Mouse (Mus musculus): ENCODE results near the gene Calhm1.

The Calhm1 gene

DNA sequence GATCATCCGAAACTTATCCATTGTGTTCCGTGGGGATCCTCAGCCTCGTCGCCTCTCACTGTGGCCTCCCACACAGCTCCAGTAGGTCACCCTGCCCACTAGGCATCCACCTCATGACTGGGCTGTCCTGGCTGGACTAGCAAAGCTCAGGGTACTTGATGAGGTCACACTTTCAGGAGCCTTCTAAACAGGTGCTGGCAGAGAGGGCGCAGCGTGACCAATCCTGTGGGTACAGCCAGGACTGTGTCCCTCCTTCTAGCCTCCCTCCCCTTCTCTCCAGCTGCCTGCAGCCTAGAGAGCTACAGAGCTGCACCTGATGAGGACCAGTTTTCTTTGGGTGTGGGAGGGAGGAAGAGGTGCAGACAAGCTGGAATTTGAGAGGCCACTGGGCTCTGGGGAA is at the start of gene Calhm1:
Calhm1 (minus strand) TSS at position 101 of the 400 bp plus-strand sequence.
- no peak for DNase-seq

DNA sequence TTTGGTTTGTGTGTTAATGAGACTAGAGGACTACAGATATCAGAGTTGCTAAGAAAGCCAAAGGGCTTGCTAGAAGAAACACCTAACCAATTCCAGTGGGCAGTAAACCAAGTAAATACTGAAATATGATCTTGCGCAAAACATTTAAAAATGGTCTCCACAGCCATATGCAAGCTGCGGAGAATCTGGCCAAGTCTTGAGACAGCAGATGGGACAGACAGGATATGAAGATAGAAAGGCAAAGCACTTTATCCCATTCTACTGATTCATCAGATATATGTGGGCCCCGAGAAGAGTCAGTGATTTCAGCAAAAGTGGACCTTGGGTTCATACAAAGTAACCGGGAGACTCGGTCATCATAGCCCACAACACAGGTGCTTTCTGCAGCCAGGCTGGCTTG is 48.1 kb upstream of the Calhm1 start:
- no peak for DNase-seq

DNA sequence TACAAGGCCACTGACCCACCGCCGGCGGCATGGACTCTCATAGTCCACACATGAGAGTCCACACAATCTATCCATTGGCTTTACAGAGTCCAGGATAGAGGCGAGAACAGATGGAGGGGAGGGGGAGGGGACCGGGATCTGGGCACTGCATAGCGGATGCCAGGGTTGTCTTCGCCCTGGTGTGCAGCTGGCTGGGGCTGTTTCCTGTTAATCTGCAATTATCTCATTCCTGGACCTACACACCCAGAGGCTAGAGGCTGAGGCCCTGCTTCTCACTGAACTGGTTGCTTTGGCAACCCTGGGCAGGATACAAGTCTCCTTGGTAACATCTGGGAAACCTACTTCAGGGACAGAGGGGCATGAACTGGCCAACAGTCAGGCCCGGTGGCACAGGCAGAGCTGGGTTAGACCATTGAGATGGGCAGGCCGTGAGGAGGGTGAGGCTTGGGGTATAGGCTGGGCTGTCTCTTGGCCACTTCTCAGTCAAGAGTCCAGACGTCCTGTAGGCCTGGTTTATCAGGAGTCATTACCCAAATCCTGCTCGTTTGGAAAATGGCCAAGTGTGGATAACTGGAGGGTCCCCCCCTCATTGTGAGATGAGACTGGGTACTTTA is 44.6 kb upstream of the Calhm1 start:
- no peak for DNase-seq

DNA sequence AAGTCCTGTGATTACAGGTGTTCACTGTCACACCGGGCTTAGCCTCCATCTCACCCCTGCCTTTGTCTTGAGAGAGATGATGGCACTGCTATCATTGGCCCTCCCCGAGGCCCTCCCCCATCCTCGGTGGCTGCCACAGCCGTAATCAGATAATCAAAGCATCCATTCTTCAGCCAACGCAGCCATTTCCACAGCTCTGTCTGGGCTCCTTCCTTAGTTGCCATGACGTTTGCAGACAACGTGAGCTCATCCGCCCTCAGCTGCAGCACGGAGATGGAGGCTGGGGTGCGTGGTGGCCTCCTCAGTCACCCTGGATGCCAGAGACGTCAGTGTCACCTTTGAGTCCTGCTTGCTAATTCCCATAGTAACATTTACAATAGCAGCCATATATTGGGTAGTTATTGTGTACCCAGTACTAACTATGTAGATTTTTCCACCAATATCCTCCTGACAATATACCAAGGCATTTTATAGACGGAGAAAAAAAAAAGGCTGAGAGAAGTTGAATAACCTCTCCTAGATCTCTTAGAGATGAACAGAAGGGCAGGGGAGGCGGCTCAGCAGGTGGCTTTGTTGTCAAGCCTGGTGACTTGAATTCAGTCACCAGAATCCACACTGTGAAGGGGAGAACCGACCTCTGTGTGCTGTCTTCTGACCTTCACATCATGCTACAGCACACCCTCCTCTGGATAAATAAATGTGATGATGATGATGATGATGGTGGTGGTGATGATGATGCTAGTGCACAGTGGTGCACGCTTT is 42.6 kb upstream of the Calhm1 start:
- DNase-seq, result no peak

DNA sequence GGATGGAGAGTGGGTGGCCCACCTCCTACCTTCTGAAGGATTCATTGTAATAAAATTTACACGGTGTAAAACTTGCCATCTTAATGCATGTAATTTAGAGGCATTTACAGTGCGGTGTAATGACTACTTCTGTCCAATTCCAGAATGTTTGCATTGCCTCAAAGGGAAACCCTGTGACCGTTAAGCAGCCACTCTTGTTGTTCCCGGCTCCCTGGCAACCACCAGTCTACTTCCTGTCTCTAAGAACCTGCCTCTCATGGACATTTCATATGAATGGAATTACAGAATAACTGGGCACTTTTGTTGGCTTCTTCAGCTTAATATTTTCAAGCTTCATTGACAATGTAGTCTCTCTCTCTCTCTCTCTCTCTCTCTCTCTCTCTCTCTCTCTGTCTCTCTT is 40.7 kb upstream of the Calhm1 start:
- no peak for DNase-seq

DNA sequence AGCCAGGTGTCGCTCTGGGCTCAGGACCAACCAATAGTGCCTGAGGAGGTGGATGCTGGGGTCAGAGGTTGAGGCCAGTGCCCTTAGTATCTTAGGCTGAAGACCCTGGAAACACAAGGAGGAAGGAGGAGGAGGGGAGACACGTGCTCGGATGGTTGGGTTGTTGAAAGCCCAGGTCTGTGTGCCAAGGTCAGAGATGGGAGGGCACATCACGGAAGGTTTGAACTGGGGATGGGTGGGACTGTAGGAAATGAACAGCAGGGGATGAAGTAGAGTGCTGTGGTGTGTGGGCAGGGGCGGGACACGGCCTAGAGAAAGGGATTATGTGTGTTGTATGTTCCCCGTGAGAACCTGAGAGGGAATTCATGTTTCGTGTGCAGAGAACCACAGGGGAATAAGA is 40.2 kb upstream of the Calhm1 start:
- no peak for DNase-seq

DNA sequence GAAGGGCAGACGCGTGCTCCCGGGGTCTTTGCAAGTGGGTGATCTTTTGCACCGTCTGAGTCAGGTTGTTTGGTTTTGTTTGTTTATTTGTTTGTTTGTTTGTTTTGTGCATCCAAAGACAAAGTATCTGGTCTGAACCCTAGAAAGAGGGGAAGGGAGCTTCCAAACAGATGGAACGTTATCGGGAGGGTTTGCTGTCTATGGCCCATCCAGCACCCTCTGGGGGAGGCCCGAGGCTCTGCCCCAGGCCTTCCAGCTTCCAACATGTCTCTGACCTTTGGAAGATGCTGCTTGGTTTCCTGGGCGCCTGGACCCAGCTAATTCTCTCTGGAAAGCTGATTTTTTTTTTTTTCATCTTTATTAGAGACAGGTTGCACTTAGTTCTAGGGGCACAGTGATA is 36.0 kb upstream of the Calhm1 start:
- DNase-seq, result no peak

DNA sequence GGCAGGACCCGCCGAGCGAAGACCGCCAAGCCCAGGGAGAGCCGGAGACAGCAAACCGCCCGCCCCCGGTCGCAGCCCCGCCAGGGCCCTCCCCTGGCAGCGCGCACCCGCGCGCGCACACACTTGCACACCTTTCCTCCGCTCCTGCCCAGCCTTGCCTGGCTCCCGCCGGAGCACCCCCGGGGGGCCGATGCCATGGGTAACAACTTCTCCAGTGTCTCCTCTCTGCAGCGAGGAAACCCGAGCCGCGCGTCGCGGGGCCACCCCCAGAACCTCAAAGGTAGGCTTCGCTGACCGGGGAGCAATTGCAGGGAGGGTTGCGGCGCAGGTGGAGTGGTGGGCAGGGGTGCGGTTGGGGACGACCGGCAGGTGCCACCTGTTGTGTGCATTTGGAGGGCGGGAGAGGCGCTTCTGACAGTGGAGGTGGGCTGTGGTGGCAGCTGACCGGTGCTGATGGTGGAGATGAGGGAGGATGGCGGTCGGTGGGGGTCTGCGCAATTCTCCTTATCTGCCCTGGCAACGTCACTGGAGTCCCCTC is 35.3 kb upstream of the Calhm1 start:
- DNase-seq, result peak; percentile 34

DNA sequence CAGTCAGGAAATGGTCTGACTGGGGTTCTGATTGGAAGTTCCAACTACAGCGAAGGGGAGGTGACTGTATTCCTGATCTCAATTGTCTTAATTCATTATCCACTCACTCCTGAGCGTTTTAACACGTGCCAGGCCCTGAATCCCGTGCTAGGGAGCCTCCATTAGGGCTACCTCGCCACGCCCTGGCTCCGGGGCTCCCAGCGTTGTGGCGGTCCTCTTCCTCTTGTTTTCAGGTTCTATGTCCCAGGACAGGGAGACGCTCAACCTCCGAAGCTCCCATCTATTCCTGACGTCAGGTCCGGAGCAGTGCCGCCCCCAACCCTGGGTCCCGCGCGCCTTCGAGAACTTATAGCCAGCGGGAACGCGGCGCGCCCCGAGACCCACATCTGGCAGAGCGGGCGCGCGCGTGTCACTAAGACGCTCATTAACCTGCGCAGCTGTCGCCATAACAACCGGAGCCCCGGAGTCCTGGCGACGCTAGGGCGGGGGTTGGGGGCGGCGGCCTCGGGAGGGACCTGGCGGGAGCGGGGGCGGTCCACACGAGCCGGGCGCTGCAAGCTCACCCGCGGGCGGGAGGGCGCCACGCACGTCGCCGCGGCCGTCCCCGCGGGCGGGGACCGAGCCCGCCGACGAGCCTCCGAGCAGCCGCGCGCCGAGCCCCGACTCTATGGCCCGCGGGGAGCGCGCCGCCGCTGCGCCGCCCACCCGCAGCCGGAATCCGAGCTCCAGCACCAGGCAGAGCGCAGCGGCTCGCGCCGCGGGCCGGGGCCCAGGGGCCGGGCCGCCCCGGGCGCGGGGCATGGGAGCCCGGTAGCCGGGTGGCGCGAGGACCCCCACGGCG is 34.6 kb upstream of the Calhm1 start, which contains the start of gene Neurl1a:
Neurl1a (plus strand) TSS at position 390 of the 841 bp plus-strand sequence.
- peak; percentile 61 for DNase-seq

DNA sequence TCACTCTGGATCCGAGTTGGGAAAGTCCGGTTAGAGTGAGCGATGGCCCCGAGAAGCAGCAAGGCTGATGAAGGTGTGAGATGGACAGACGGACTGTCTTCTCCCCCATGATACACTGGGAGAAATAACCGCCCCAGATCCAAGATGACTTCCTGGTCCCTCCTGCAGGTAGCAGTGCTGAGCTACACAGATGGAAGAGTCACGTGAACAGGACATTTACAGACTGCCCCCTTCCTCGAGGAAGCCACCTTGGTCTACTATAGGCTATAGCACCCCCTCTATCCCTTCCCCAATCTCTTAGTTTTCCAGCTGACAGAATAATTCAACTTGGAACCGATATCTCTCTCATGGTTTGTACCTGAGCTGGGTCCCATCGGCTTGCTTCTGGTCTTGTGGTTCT is 33.9 kb upstream of the Calhm1 start:
- DNase-seq, result no peak

DNA sequence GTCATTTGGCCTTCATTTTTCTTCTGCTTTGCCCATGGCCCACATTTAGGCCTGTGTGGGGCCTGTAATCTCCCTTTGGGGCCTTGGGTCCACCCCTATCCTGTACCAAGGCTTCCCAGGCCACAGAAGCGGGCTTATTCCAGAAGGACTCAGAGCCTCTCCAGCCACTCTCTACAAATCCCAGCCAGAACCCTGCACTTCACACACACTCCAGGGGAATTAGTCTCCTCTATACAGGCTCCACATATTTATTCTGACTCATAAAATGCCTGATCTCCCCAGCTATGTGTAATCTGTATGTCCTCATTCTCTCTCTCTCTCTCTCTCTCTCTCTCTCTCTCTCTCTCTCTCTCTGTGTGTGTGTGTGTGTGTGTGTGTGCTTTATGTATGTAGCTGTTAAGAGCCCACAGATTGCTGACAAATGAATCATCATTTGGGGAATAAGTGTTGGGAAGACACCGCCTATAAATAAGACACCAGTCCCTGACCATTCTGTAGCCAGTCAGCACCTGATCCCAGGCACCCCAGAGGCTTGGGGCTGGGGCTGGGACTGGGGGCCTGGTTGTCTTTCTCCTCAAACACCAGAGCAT is 33.0 kb upstream of the Calhm1 start:
- DNase-seq, result no peak

DNA sequence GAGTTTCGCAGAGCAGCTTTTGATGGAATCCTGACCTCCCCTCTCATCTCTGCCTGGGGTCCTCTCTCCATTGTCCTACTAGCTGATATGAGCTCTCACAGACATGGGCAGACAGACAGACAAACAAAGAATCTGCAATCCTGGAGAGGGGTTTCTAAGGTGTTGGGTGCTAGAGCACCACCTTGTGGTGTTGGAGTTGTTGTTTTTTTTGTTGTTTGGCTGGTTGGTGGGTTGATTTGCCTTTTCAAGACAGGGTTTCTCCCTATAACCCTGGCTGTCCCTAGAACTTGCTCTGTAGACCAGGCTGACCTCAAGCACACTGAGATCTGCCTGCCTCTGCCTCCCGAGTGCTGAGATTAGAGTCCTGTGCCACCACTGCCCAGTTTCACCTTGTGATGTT is 31.4 kb upstream of the Calhm1 start:
- no peak for DNase-seq

DNA sequence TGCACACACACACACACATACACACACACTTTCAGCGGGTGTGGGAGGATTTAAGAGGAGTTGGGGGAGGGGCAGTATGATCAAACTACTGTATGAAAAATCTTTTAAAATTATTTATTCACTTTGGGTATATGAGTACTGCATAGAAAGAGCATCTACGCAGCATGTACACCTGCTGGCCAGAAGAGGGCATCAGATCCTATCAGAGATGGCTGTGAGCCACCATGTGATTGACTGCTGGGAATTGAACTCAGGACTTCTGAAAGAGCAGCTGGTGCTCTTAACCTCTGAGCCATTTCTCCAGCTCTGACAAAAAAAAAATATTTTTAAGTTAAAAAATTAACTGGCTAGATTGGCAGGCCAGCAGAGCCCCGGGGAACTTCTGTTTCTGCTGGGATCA is 30.5 kb upstream of the Calhm1 start:
- peak; percentile 58 for DNase-seq

DNA sequence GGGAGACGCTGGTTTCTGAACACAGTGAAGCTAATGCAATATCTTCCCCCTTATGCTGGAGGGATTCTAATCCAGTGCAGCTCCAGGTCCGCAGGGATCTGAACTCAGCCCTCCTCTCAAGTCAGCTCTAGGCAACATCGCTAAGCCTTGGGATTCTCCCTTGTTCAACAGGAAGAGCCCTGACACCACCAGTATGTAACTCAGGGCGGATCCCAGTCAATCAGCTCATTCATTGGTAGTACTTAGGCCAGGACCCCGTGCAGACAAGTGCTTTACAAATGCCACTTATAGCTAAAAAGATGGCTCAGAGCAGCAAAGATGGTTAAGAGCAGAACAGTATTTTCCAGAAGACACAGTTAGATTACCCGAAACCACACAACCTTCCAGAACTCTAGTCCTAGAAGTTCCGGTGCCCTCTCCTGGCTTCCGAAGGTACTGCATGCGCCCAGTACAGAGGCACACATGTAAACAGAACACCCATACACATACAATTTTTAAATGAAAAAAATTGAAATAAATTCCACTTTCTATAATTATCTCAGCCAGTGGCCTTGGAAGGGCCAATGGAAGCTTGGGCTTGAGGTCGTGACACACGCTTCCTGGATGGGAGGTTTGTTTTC is 24.8 kb upstream of the Calhm1 start:
- DNase-seq, result peak; percentile 87

DNA sequence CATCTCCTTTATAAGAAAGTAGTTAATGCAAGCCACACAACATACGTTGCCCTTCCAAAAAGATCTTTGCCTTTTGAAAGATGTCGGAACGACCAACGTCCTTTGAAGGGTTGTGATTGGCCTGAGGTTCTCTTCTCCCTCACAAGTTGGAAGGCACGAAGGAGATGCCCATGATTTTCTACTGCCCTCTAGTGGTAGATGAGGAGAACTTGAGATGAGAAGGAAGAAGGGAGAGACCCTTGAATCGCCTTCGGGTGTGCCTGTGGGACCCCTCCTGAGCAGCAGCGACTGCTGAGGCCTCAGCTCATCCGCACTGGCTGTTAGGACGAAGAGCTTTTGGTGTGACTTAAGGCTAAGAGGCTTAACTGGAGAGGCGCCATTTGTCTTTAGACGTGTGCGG is 24.2 kb upstream of the Calhm1 start:
- DNase-seq, result peak; percentile 45

DNA sequence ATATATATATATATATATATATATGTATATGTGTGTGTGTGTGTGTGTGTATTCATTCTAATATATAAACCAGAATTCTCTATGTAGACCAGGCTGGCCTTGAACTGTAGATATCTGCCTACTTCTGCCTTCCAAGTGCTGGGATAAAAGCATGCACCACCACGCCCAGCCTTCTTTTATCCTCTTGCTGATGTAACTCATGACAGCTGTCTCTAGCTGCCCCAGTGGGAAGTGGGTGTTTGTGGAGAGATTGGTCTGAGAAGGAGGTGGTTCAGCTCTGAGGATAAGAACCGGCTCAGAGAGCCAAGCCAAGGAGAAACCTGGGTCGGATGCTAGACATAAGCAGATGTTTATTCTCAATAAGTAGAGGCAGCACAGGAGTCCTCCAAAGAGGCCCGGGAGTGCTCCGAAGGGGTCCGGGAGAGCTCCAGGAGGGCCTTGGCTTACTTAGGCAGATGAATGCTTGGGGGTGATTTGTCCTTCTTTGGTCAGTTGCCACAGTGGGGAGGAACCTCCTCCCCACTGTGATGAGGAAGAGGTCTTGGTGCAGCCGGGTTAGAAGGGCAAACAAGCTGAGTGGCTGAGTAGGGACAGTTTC is 23.7 kb upstream of the Calhm1 start:
- no peak for DNase-seq

DNA sequence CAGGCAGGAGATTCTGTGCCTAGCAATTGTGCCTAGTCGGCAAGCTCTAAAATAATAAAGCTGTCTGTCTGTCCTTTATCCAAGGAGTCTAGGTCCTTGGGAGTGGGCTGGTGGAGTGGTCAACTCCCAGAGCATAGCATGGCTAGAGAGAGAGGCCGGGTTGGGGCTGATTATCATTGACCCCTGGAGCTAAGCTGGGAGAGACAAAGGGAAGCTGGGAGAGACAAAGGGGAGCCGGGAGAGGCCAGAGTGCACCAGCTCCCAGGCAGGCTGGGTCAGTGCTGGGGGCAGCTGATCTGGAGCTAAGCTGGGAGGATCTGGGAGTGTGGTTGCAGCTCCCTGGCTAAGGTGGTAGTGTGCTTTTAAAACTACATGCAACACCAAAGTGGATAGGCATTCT is 22.7 kb upstream of the Calhm1 start:
- DNase-seq, result no peak

DNA sequence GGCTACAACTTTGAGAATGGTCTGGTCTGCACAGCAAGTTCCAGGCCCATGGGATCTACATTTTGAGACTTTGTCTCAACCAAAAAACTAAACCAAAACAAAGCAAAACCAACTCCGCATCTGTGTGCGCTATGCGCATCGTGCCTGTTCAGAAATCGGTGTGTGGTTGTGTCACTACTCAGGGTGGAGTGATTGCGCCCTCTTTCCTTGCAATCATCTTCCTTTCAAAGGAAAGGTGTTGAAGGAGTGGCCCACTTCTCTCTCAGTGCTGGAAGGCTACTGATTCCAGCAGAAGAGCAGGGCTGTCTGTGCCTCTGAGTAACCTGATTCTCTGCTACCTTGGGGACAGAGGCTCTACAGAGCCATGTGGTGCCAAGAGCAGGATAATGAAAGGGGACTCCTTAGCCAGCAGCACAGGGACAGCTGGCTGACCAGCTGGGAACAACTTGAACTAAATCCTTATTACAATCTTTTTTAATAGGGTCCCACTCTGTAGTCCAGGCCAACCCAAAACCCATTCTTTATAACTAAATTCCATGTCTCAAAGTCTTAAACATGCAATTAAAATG is 19.2 kb upstream of the Calhm1 start:
- DNase-seq, result no peak

DNA sequence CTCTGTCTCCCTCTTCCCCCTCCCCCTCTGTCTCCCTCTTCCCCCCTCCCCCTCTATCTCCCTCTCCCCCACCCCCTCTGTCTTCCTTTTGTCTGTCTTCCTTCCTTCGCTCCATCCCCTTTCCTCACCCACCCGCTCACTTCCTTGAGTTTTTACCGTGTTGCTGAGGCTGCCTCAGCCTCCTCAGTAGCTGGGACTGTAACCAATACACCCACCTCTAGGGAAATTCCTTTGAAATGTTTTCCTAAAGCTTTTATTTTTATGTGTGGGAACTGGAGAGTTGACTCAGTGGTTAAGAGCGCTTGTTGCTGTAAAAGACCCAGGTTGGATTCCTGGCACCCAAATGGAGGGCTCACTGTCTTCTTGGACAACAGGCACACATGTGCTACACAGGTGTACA is 17.6 kb upstream of the Calhm1 start:
- DNase-seq, result no peak

DNA sequence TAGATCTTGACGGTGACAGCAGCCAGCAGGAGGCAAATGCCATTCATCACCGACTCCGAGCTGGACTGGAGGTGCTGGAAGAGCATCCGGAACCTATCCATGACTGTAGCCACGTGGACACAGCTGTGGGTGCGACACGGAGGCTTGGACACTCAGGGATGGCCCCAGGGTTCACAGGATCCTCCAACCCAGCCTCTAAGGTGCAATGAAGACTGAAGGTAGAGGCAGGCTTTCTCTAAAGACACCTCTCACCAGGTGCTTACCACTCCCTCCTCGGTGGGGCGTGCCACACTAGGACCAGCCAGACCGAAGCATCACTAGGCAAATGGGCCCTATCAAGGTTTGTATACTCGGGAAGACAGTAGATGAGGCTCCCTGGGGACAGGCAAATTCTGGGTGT is 13.6 kb upstream of the Calhm1 start, which contains the start of gene Calhm3:
Calhm3 (minus strand) TSS at position 101 of the 400 bp plus-strand sequence.
- no peak for DNase-seq

DNA sequence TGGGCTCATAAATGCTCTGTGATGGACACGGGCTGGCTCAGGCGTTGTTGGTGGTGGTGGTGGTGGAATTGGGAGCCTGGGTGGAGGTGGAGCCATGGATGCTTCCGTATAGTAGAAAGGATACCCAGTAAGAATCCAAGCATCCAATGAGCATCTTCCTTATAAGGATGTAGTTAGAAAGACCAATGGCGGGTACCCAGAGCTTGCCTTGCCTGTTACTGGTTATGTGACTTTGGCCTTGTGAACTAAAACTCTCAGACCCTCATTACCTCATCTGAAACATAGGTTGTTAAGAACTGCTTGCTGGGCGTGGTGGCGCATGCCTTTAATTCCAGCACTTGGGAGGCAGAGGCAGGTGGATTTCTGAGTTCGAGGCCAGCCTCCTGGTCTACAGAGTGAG is 9.7 kb upstream of the Calhm1 start:
- DNase-seq, result no peak

DNA sequence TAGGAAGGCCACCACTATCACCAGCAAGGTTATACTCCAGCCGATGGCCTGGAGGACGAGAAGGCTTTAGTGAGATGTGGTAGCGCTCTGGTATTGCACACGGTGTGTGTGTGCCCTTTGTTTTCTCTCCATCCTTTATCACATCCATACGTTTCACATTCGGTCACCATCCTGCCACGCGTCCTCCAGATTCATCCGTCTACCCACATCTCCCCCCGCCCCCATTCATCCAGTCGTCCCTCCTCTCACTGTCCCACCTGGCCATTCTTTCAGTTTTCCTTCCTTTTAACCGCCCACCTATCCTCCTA is 8.0 kb upstream of the Calhm1 start:
- DNase-seq, result no peak

Data from kidney, postnatal 14 days (tissue).